Mouse (Mus musculus) midbrain, embryonic 10.5 days (tissue): ENCODE results near the gene Egfl8. TPM values are rescaled to one million over a fixed set of nuclear protein-coding genes. Genes with fewer than 3 reads are reported as not detected.

ENCODE experiments used
- DNase-seq: peaks from one replicate; pipeline ENCODE4 v3.0.0-alpha.2; 2017; ENCODE audit warnings: low spot score
- H3K27ac ChIP-seq: fragments of 300-500 bp; sonication (generic); replicated peaks from 2 replicates; pipeline ENCODE4 v1.5.1; 2016; ENCODE audit warnings: mild to moderate bottlenecking
- H3K27me3 ChIP-seq: fragments of 300-500 bp; sonication (generic); 2 replicates; pipeline ENCODE4 v1.6.1; 2016; ENCODE audit warnings: low read depth, mild to moderate bottlenecking; ENCODE audit not compliant: poor library complexity, severe bottlenecking
- H3K36me3 ChIP-seq: fragments of 300-500 bp; sonication (generic); 2 replicates; pipeline ENCODE4 v1.6.1; 2016; ENCODE audit warnings: mild to moderate bottlenecking, moderate library complexity
- H3K4me1 ChIP-seq: fragments of 300-500 bp; sonication (generic); 2 replicates; pipeline ENCODE4 v1.6.1; 2016
- H3K4me3 ChIP-seq: fragments of 300-500 bp; sonication (generic); 2 replicates; pipeline ENCODE4 v1.5.1; 2016; ENCODE audit warnings: mild to moderate bottlenecking, moderate library complexity
- H3K9me3 ChIP-seq: fragments of 300-500 bp; sonication (generic); replicated peaks from 2 replicates; pipeline ENCODE4 v1.6.1; 2016; ENCODE audit warnings: mild to moderate bottlenecking
- WGBS: fragments of 180-500 bp; shearing (Covaris S2); methylation state at CpG from one replicate; pipeline ENCODE4 v1.1.7; 2016; 5-methylcytosine and 5-hydroxymethylcytosine counted together
- polyA plus RNA-seq: library from polyadenylated mRNA; unstranded; fragments of >200 nt; fragmentation: Nextera tagmentation; extraction: Ambion mirVana; gene quantifications from 2 replicates; pipeline ENCODE4 v1.2.1, GENCODE M21; 2016

Egfl8 gene
- polyA plus RNA-seq, 1 experiment from 2014 or later, result 4.3 TPM

DNA sequence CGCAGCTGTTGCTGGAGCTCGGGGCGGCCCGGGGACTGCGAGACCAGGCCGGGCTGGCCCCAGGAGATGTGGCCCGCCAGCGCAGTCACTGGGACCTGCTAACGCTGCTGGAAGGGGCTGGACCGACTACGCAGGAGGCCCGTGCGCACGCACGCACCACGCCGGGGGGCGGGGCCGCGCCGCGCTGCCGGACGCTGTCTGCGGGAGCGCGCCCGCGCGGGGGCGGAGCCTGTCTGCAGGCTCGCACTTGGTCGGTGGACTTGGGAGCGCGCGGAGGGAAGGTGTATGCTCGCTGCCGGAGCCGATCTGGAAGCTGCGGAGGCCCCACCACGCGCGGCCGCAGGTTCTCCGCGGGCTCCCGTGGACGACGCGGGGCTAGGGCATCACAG is 28.4 kb downstream of the Egfl8 start:
- Histone ChIP-seq H3K9me3 (no peaks in the 10 kb centered on the region), H3K27me3 (no peaks in the 10 kb centered on the region), H3K36me3 (no peaks in the 10 kb centered on the region), H3K27ac (peak overlapping the region; percentile 98), H3K4me3 (peak overlapping the region; percentile 96), H3K4me1 (peaks cover 80% of the 10 kb centered on the region)
- peak; percentile 96 for DNase-seq
- WGBS, result 0% methylated on average over 50 of the region's 50 CpGs

DNA sequence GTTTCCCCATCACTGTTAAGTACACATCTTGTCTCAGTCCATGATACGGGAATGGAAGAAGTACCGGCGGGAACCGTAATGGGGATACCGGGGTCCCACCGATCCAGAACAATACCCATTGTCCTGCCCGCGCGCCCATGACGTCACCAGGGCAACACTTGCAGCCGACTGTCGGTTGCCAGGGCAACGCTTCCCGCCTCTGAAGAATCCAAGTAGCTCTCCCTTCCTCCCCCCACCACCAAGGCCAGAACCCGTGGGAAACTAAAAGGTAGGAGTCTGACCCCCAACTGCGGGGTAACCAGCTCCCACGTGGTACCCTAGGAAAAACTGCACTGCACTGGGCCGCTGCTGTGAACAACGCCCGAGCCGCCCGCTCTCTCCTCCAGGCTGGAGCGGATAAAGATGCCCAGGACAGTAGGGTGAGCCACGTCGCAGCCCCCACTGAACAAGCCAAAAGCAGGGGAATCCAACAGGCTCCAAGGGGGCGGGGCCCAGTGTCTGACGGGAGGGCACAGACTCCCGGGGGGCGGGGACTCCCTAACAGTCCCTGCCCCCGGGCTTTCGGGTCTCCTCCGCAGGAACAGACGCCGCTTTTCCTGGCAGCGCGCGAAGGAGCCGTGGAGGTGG is 28.9 kb downstream of the Egfl8 start:
- WGBS, result under 1% methylated on average over 38 of the region's 38 CpGs
- H3K27ac ChIP-seq, result peak overlapping the region; percentile 98
- peaks cover 79% of the 10 kb centered on the region for H3K4me1 ChIP-seq
- DNase-seq, result peak; percentile 96
- H3K27me3 ChIP-seq, result no peaks in the 10 kb centered on the region
- H3K4me3 ChIP-seq, result peak overlapping the region; percentile 96
- no peaks in the 10 kb centered on the region for H3K9me3 ChIP-seq
- no peaks in the 10 kb centered on the region for H3K36me3 ChIP-seq

DNA sequence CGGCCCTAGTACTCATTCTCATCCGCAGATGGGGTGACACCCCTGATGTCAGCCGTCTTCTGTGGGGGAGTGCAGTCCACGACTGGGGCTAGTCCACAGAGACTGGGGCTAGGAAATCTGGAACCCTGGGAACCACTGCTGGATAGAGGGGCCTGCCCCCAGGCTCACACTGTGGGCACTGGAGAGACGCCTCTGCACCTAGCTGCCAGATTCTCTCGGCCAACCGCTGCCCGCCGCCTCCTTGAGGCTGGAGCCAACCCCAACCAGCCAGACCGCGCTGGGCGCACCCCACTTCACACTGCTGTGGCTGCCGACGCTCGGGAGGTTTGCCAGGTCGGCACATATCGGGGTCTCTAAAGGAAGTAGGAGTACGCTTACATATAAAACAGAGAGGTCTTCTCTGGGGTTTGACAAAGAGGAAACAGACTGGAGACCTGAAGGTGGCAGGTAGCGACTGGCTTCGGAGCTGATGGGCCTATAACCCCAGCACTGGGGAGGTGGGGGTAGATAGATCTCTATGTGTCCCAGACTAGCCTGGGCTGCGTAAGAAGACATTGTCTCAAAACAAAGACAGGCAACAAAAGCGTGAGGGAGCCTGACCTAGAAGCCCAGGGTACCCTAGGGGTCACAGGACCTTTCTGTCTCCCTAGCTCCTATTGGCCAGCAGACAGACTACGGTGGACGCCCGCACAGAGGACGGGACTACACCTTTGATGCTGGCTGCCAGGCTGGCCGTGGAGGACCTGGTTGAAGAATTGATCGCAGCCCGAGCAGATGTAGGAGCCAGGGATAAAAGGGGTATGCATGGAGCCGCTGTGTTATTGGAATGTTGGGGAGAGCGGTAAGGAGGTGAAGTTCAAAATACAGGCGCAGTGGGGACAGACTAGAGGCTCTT is 29.6 kb downstream of the Egfl8 start:
- Histone ChIP-seq H3K27ac (peak overlapping the region; percentile 98), H3K36me3 (no peaks in the 10 kb centered on the region), H3K9me3 (no peaks in the 10 kb centered on the region), H3K27me3 (no peaks in the 10 kb centered on the region), H3K4me1 (peaks cover 71% of the 10 kb centered on the region), H3K4me3 (peak overlapping the region; percentile 96)
- WGBS, result 23% methylated on average over 32 of the region's 32 CpGs
- DNase-seq, result peak; percentile 76

DNA sequence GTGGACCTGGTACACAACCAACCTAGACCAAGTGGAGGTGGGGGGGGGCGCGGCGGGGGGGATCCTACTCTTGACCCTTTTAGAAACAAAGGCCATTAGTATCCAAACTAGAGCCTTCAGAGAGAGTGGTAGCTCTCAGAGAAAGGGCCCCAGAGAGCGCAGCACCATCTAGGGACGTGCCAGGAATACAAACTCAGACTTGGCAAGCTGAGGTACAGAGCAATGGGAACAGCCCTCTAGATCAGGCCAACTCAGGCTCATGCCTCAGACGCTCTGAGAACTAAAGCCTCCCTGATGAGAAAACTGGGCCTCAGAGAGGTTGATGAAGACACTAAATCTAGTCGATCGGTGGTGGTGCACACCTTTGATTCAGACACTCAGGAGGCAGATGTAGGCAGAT is 30.6 kb downstream of the Egfl8 start:
- 86% methylated on average over 8 of the region's 8 CpGs for WGBS
- Histone ChIP-seq H3K4me1 (peaks cover 61% of the 10 kb centered on the region), H3K27me3 (no peaks in the 10 kb centered on the region), H3K27ac (peak overlapping the region; percentile 98), H3K9me3 (no peaks in the 10 kb centered on the region), H3K36me3 (no peaks in the 10 kb centered on the region), H3K4me3 (no peak overlapping the region)
- no peak for DNase-seq

DNA sequence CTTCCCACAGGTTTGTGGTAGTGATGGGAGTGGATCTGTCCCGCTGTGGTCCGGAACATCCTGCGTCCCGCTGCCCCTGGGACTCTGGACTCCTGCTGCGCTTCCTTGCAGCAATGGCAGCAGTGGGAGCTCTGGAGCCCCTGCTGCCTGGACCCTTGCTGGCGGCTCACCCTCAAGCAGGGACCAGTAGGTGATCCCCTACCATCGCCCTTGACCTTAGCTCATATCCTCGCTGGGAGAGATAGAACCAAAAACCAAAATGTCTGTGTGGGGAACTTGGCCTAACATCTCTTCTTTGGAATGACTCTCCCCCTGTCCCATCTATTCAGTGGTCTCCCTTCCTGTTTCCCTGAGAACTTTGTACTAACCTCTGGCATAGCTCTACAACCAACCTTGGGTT is 32.0 kb downstream of the Egfl8 start:
- Histone ChIP-seq H3K4me1 (peaks cover 48% of the 10 kb centered on the region), H3K27me3 (no peaks in the 10 kb centered on the region), H3K27ac (peak overlapping the region; percentile 69), H3K4me3 (no peak overlapping the region), H3K36me3 (no peaks in the 10 kb centered on the region), H3K9me3 (no peaks in the 10 kb centered on the region)
- DNase-seq, result no peak
- WGBS, result 76% methylated on average over 8 of the region's 8 CpGs

DNA sequence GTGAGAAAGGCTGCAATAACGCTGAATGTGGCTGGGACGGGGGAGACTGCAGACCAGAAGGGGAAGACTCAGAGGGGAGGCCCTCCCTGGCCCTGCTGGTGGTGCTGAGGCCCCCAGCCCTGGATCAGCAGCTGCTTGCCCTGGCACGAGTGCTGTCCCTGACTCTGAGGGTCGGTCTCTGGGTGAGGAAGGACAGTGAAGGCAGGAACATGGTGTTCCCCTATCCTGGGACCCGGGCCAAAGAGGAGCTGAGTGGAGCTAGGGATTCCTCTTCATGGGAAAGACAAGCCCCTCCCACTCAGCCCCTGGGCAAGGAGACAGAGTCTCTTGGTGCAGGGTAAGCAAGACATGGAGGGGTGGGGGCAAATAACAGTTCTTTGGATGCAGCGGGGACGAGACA is 32.4 kb downstream of the Egfl8 start:
- Histone ChIP-seq H3K27ac (peak overlapping the region; percentile 69), H3K36me3 (no peaks in the 10 kb centered on the region), H3K4me1 (peaks cover 44% of the 10 kb centered on the region), H3K4me3 (peak overlapping the region; percentile 3; the same call in 1 of the 2 replicates), H3K27me3 (no peaks in the 10 kb centered on the region), H3K9me3 (no peaks in the 10 kb centered on the region)
- DNase-seq, result no peak
- WGBS, result 58% methylated on average over 7 of the region's 7 CpGs

DNA sequence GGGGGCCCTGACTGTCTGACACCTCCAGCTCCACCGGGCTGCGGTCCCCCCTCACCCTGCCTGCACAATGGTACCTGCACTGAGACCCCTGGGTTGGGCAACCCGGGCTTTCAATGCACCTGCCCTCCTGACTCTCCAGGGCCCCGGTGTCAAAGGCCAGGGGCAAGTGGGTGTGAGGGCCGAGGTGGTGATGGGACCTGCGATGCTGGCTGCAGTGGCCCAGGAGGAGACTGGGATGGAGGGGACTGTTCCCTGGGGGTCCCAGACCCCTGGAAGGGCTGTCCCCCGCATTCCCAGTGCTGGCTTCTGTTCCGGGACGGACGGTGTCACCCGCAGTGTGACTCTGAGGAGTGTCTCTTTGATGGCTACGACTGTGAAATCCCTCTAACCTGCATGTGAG is 33.2 kb downstream of the Egfl8 start:
- no peak overlapping the region for H3K4me3 ChIP-seq
- peak overlapping the region; percentile 68 for H3K27ac ChIP-seq
- H3K36me3 ChIP-seq, result no peaks in the 10 kb centered on the region
- no peak for DNase-seq
- WGBS, result 88% methylated on average over 12 of the region's 12 CpGs
- no peaks in the 10 kb centered on the region for H3K9me3 ChIP-seq
- peaks cover 35% of the 10 kb centered on the region for H3K4me1 ChIP-seq
- H3K27me3 ChIP-seq, result no peaks in the 10 kb centered on the region

DNA sequence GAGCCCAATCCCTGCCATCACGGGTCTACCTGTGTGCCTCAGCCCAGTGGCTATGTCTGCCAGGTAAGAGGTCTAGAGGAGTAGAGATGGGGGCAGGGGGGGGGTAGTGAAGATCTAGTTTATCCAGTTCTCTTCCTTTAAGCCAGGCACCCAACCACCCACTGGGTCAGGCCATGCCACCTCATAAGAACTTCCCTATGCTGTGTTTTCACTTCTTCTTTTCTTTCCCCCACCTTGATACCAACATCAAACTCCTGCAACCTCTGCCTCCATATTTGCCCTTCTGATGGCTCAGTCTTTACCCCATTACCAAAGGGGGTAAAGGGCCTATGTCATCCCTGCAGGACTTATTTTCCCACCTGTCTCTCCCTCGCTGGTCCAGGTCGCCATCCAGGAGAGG is 37.7 kb downstream of the Egfl8 start:
- WGBS, result 86% methylated on average over 3 of the region's 3 CpGs
- Histone ChIP-seq H3K4me3 (no peak overlapping the region), H3K36me3 (no peaks in the 10 kb centered on the region)

DNA sequence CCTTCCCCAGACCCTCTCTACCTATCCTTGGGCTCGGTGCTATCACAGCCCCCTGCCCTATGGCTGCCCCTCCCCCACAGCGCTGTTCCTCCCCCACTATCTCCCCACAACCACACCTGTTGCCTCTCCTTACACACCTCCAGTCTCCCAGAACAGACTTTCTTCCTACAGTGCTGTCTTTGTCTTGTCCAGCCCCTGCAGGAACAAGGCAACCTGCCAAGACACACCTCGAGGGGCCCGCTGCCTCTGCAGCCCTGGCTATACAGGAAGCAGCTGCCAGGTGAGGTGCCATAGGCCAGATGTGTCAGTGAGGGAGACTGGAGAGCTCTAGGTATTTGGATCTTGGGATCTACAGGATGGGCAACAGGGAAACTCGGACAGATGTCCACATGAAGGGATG is 39.2 kb downstream of the Egfl8 start:
- Histone ChIP-seq H3K4me3 (no peak overlapping the region), H3K4me1 (peaks cover 9% of the 10 kb centered on the region), H3K27ac (no peak overlapping the region), H3K27me3 (no peaks in the 10 kb centered on the region), H3K9me3 (no peaks in the 10 kb centered on the region), H3K36me3 (no peaks in the 10 kb centered on the region)
- 73% methylated on average over 5 of the region's 5 CpGs for WGBS
- no peak for DNase-seq

More for the DNA sequence above, 37.7 kb downstream of the Egfl8 start:
- no peaks in the 10 kb centered on the region for H3K27me3 ChIP-seq
- no peak for DNase-seq
- no peak overlapping the region for H3K27ac ChIP-seq
- no peaks in the 10 kb centered on the region for H3K9me3 ChIP-seq
- 0 out of 2 replicates have a peak, but pooled peaks cover 5% of the 10 kb centered on the region for H3K4me1 ChIP-seq

DNA sequence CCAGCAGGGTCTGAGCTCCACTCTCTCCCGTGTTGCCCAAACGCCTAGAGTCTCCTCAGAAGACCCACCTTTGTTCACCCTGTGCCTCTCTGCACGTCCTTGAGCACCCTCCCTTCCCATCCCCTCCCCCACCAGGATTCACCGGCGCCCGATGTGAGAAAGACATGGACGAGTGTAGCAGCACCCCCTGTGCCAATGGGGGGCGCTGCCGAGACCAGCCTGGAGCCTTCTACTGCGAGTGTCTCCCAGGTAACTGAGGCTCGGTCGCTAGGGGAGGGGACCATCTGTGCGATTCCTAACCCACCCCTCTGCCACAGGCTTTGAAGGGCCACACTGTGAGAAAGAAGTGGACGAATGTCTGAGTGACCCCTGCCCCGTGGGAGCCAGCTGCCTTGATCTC is 43.4 kb downstream of the Egfl8 start:
- Histone ChIP-seq H3K27me3 (no peaks in the 10 kb centered on the region), H3K36me3 (no peaks in the 10 kb centered on the region), H3K4me1 (peaks cover 13% of the 10 kb centered on the region), H3K9me3 (no peaks in the 10 kb centered on the region), H3K4me3 (0 out of 2 replicates have a peak overlapping the region, but pooled peaks have one; percentile 12), H3K27ac (peak overlapping the region; percentile 49; the same call in 1 of the 2 replicates)
- WGBS, result 11% methylated on average over 15 of the region's 15 CpGs
- DNase-seq, result no peak

DNA sequence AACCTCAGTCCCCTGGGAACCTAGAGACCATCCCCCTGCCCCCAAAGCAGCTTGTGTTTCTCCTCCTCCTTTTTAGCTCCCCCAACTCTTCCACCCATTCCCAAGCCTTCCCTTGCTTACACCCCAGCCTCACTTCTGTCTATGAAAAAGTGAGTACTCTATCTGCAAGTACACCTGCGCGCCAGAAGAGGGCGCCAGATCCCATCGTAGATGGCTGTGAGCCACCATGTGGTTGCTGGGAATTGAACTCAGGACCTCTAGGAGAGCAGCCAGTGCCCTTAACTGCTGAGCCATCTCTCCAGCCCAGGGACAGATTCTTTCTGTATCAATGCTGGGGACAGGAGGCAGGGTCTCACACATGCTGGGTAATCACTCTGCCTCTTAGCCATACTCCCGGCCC is 43.9 kb downstream of the Egfl8 start:
- Histone ChIP-seq H3K4me3 (0 out of 2 replicates have a peak overlapping the region, but pooled peaks have one; percentile 12), H3K36me3 (no peaks in the 10 kb centered on the region), H3K27me3 (no peaks in the 10 kb centered on the region), H3K4me1 (peaks cover 13% of the 10 kb centered on the region), H3K27ac (peak overlapping the region; percentile 49; the same call in 1 of the 2 replicates), H3K9me3 (no peaks in the 10 kb centered on the region)
- DNase-seq, result no peak
- 11% methylated on average over 5 of the region's 5 CpGs for WGBS

DNA sequence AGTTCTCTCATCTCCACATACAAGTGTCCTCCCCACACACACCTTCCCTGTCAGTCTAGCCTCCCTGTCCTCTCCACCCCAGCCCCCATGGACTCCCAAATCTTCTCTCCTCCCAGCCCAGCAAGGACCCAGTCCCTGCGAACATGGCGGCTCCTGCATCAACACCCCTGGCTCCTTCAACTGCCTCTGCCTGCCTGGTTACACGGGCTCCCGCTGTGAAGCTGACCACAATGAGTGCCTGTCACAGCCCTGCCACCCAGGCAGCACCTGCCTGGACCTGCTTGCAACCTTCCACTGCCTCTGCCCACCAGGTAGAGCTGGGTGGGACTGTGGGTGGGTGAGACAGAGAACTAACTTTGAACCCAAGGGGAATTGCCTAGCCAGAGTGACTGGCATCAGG is 45.9 kb downstream of the Egfl8 start:
- Histone ChIP-seq H3K27ac (no peak overlapping the region), H3K36me3 (no peaks in the 10 kb centered on the region), H3K27me3 (no peaks in the 10 kb centered on the region), H3K4me1 (peaks cover 13% of the 10 kb centered on the region), H3K9me3 (no peaks in the 10 kb centered on the region), H3K4me3 (no peak overlapping the region)
- no peak for DNase-seq
- WGBS, result 67% methylated on average over 4 of the region's 4 CpGs

DNA sequence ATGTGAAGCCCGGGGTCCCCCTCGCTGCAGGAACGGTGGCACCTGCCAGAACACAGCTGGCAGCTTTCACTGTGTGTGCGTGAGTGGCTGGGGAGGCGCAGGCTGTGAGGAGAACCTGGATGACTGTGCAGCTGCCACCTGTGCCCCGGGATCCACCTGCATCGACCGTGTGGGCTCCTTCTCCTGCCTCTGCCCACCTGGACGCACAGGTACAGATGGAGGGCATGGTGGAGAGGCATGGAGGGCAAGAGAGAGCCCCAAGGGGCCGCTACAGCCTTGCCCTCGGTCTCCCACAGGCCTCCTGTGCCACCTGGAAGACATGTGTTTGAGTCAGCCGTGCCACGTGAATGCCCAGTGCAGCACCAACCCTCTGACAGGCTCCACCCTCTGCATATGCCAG is 47.4 kb downstream of the Egfl8 start:
- no peak overlapping the region for H3K27ac ChIP-seq
- peaks cover 24% of the 10 kb centered on the region for H3K4me1 ChIP-seq
- H3K4me3 ChIP-seq, result no peak overlapping the region
- H3K36me3 ChIP-seq, result no peaks in the 10 kb centered on the region
- WGBS, result 83% methylated on average over 13 of the region's 13 CpGs
- no peaks in the 10 kb centered on the region for H3K27me3 ChIP-seq
- DNase-seq, result no peak
- no peaks in the 10 kb centered on the region for H3K9me3 ChIP-seq
